Mouse (Mus musculus): ENCODE results near the gene Olfr1084. TPM values are rescaled to one million over a fixed set of nuclear protein-coding genes. Genes with fewer than 3 reads are reported as not detected.
"Not testable (repeated sequence)": the region's sequence is repeated elsewhere in the genome, so short reads cannot be mapped to it uniquely, and the experiment has no call there.

The Olfr1084 gene
- not detected in 2 replicates for polyA plus RNA-seq (2015; fragmentation: Nextera tagmentation; extraction: Ambion mirVana)

- not testable (repeated sequence) for H3K4me3 ChIP-seq (ENCODE audit: low read length); ATAC-seq; H3K4me2 ChIP-seq (ENCODE audit: low read depth, low read length); H3K9me3 ChIP-seq (ENCODE audit: control insufficient read depth, low read length); H3K4me1 ChIP-seq (ENCODE audit: control insufficient read depth, insufficient read depth, low read length); H3K27me3 ChIP-seq (replicated peaks; ENCODE audit: control insufficient read depth, insufficient read depth, low read length); H3K27ac ChIP-seq (ENCODE audit: low read length); H3K9ac ChIP-seq (ENCODE audit: low read depth, low read length); H3K36me3 ChIP-seq (ENCODE audit: control insufficient read depth, insufficient read depth, low read length)
- WGBS: 89% methylated on average over 1 of the region's 1 CpGs
Measured at GRCm38 (mm10) chr2:86639625-86640024, at the start of gene Olfr1084. TSS of gene Olfr1084 (minus strand) at chr2:86639725.

GRCm38 (mm10) chr2:86679992-86680391 lies 40.5 kb upstream of the Olfr1084 start, which contains the start of gene Olfr1086:
TSS of gene Olfr1086 (minus strand) at chr2:86680092.
- H3K4me2 ChIP-seq (ENCODE audit: low read depth, low read length): no peak within 1 kb of the TSS
- no peak within 1 kb of the TSS for H3K9ac ChIP-seq (ENCODE audit: low read depth, low read length)
- H3K4me1 ChIP-seq (ENCODE audit: control insufficient read depth, insufficient read depth, low read length): no peaks in the 10 kb centered on the region
- 83% methylated on average over 2 of the region's 2 CpGs for WGBS
- no peaks in the 10 kb centered on the region for H3K27me3 ChIP-seq (replicated peaks; ENCODE audit: control insufficient read depth, insufficient read depth, low read length)
- no peaks in the 10 kb centered on the region for H3K36me3 ChIP-seq (ENCODE audit: control insufficient read depth, insufficient read depth, low read length)
- no peaks in the 10 kb centered on the region for H3K9me3 ChIP-seq (ENCODE audit: control insufficient read depth, low read length)
- ATAC-seq: no peak
- no peak within 1 kb of the TSS for H3K4me3 ChIP-seq (ENCODE audit: low read length)
- no peak within 1 kb of the TSS for H3K27ac ChIP-seq (ENCODE audit: low read length)

GRCm38 (mm10) chr2:86661919-86662318 lies 22.4 kb upstream of the Olfr1084 start, which contains the start of gene Olfr1085:
TSS of gene Olfr1085 (minus strand) at chr2:86662019.
- ATAC-seq: no peak
- Histone ChIP-seq H3K9me3 (ENCODE audit: control insufficient read depth, low read length) (no peaks in the 10 kb centered on the region), H3K4me2 (ENCODE audit: low read depth, low read length) (no peak within 1 kb of the TSS), H3K27ac (ENCODE audit: low read length) (no peak within 1 kb of the TSS), H3K4me1 (ENCODE audit: control insufficient read depth, insufficient read depth, low read length) (no peaks in the 10 kb centered on the region), H3K27me3 (replicated peaks; ENCODE audit: control insufficient read depth, insufficient read depth, low read length) (no peaks in the 10 kb centered on the region), H3K4me3 (ENCODE audit: low read length) (no peak within 1 kb of the TSS), H3K9ac (ENCODE audit: low read depth, low read length) (no peak within 1 kb of the TSS), H3K36me3 (ENCODE audit: control insufficient read depth, insufficient read depth, low read length) (no peaks in the 10 kb centered on the region)
- 21% methylated on average over 1 of the region's 1 CpGs for WGBS

GRCm38 (mm10) chr2:86598866-86599265 lies 40.7 kb downstream of the Olfr1084 start, which contains the start of gene Olfr1082:
TSS of gene Olfr1082 (minus strand) at chr2:86598966.
- H3K4me2 ChIP-seq (ENCODE audit: low read depth, low read length); H3K4me1 ChIP-seq (ENCODE audit: control insufficient read depth, insufficient read depth, low read length); H3K27ac ChIP-seq (ENCODE audit: low read length); H3K9me3 ChIP-seq (ENCODE audit: control insufficient read depth, low read length); ATAC-seq; H3K4me3 ChIP-seq (ENCODE audit: low read length); H3K36me3 ChIP-seq (ENCODE audit: control insufficient read depth, insufficient read depth, low read length); H3K27me3 ChIP-seq (replicated peaks; ENCODE audit: control insufficient read depth, insufficient read depth, low read length); H3K9ac ChIP-seq (ENCODE audit: low read depth, low read length): not testable (repeated sequence)
- WGBS: 50% methylated on average over 1 of the region's 1 CpGs

Other genes starting within 250 kb of the Olfr1084 start
- not detected in 2 replicates for gene Olfr1061, start 225.7 kb downstream of the Olfr1084 start, polyA plus RNA-seq (2015; fragmentation: Nextera tagmentation; extraction: Ambion mirVana)
- not detected in 2 replicates for gene Olfr1062, start 213.0 kb downstream of the Olfr1084 start, polyA plus RNA-seq (2015; fragmentation: Nextera tagmentation; extraction: Ambion mirVana)
- not detected in 2 replicates for gene Olfr1065, start 189.1 kb downstream of the Olfr1084 start, polyA plus RNA-seq (2015; fragmentation: Nextera tagmentation; extraction: Ambion mirVana)
- gene Olfr1066, start 183.5 kb downstream of the Olfr1084 start, polyA plus RNA-seq (2015; fragmentation: Nextera tagmentation; extraction: Ambion mirVana): not detected in 2 replicates
- not detected in 2 replicates for gene Olfr228, start 152.3 kb downstream of the Olfr1084 start, polyA plus RNA-seq (2015; fragmentation: Nextera tagmentation; extraction: Ambion mirVana)
- not detected in 2 replicates for gene Olfr1076, start 131.3 kb downstream of the Olfr1084 start, polyA plus RNA-seq (2015; fragmentation: Nextera tagmentation; extraction: Ambion mirVana)
- gene Olfr1079, start 97.2 kb downstream of the Olfr1084 start, polyA plus RNA-seq (2015; fragmentation: Nextera tagmentation; extraction: Ambion mirVana): not detected in 2 replicates
- not detected in 2 replicates for gene Olfr1080, start 81.5 kb downstream of the Olfr1084 start, polyA plus RNA-seq (2015; fragmentation: Nextera tagmentation; extraction: Ambion mirVana)
- not detected in 2 replicates for gene Olfr1082, start 40.8 kb downstream of the Olfr1084 start, polyA plus RNA-seq (2015; fragmentation: Nextera tagmentation; extraction: Ambion mirVana)
- gene Olfr1085, start 22.3 kb upstream of the Olfr1084 start, polyA plus RNA-seq (2015; fragmentation: Nextera tagmentation; extraction: Ambion mirVana): not detected in 2 replicates
- not detected in 2 replicates for gene Olfr1086, start 40.4 kb upstream of the Olfr1084 start, polyA plus RNA-seq (2015; fragmentation: Nextera tagmentation; extraction: Ambion mirVana)
- gene Olfr1087, start 58.7 kb upstream of the Olfr1084 start, polyA plus RNA-seq (2015; fragmentation: Nextera tagmentation; extraction: Ambion mirVana): not detected in 2 replicates
- not detected in 2 replicates for gene Olfr1089, start 94.0 kb upstream of the Olfr1084 start, polyA plus RNA-seq (2015; fragmentation: Nextera tagmentation; extraction: Ambion mirVana)
- gene Olfr1090, start 119.3 kb upstream of the Olfr1084 start, polyA plus RNA-seq (2015; fragmentation: Nextera tagmentation; extraction: Ambion mirVana): not detected in 2 replicates
- not detected in 2 replicates for gene Olfr1093, start 142.8 kb upstream of the Olfr1084 start, polyA plus RNA-seq (2015; fragmentation: Nextera tagmentation; extraction: Ambion mirVana)
- not detected in 2 replicates for gene Olfr141, start 170.3 kb upstream of the Olfr1084 start, polyA plus RNA-seq (2015; fragmentation: Nextera tagmentation; extraction: Ambion mirVana)
- not detected in 2 replicates for gene Olfr1094, start 184.9 kb upstream of the Olfr1084 start, polyA plus RNA-seq (2015; fragmentation: Nextera tagmentation; extraction: Ambion mirVana)
- not detected in 2 replicates for gene Olfr1095, start 212.0 kb upstream of the Olfr1084 start, polyA plus RNA-seq (2015; fragmentation: Nextera tagmentation; extraction: Ambion mirVana)
- gene Gm13723, start 235.1 kb upstream of the Olfr1084 start, polyA plus RNA-seq (2015; fragmentation: Nextera tagmentation; extraction: Ambion mirVana): not detected in 2 replicates

Data from intestine, embryonic 16.5 days (tissue).